Mouse (Mus musculus) WW6 (cell line): ENCODE measurements around the gene Mthfd1l.

Source experiments
- DNase-seq: peaks from one replicate; pipeline ENCODE4 v3.0.0-alpha.2; 2013; ENCODE audit warnings: low read depth, low spot score

Gene Mthfd1l

GRCm38 (mm10) chr10:3978326-3978725 is 5.4 kb downstream of the Mthfd1l start:
- DNase-seq = no peak

- DNase-seq = no peak
Measured at GRCm38 (mm10) chr10:3978792-3979488, 6.0 kb downstream of the Mthfd1l start.

GRCm38 (mm10) chr10:3980231-3980630 is 7.3 kb downstream of the Mthfd1l start:
- no peak for DNase-seq

GRCm38 (mm10) chr10:3990295-3990883 is 17.5 kb downstream of the Mthfd1l start:
- no peak for DNase-seq

GRCm38 (mm10) chr10:3993365-3994102 is 20.6 kb downstream of the Mthfd1l start:
- no peak for DNase-seq

GRCm38 (mm10) chr10:3995277-3995676 is 22.4 kb downstream of the Mthfd1l start:
- DNase-seq = no peak

- peak; percentile 61 for DNase-seq
Measured at GRCm38 (mm10) chr10:3996170-3996876, 23.4 kb downstream of the Mthfd1l start.

- no peak for DNase-seq
Measured at GRCm38 (mm10) chr10:3997851-3998426, 25.0 kb downstream of the Mthfd1l start.

- DNase-seq = no peak
Measured at GRCm38 (mm10) chr10:4002711-4003110, 29.8 kb downstream of the Mthfd1l start.

GRCm38 (mm10) chr10:4005191-4005590 is 32.3 kb downstream of the Mthfd1l start:
- DNase-seq = no peak

GRCm38 (mm10) chr10:4006296-4007015 is 33.5 kb downstream of the Mthfd1l start:
- no peak for DNase-seq

GRCm38 (mm10) chr10:4022628-4023303 is 49.8 kb downstream of the Mthfd1l start:
- no peak for DNase-seq

GRCm38 (mm10) chr10:4026616-4027015 is 53.7 kb downstream of the Mthfd1l start:
- no peak for DNase-seq

GRCm38 (mm10) chr10:4027466-4027865 is 54.5 kb downstream of the Mthfd1l start:
- DNase-seq = no peak

GRCm38 (mm10) chr10:4028851-4029442 is 56.0 kb downstream of the Mthfd1l start:
- DNase-seq = no peak

- DNase-seq = no peak
Measured at GRCm38 (mm10) chr10:4033761-4034160, 60.8 kb downstream of the Mthfd1l start.

GRCm38 (mm10) chr10:4036476-4036875 is 63.6 kb downstream of the Mthfd1l start:
- DNase-seq = no peak

GRCm38 (mm10) chr10:4037066-4037465 is 64.1 kb downstream of the Mthfd1l start:
- no peak for DNase-seq

- no peak for DNase-seq
Measured at GRCm38 (mm10) chr10:4038576-4038975, 65.7 kb downstream of the Mthfd1l start.

- peak; percentile 22 for DNase-seq
Measured at GRCm38 (mm10) chr10:4041691-4042090, 68.8 kb downstream of the Mthfd1l start.
